Mouse (Mus musculus) heart, adult 9 months (tissue): ENCODE measurements around the gene Ndufc2.
A peak's percentile ranks its signal among the peaks of the same experiment; 100 is the strongest.

Experiments
- DNase-seq, 2 experiments: peaks; one replicate each; pipeline ENCODE4 v3.0.0; 2022; ENCODE audit warnings: low spot score in 2 of 2

The Ndufc2 gene

DNA sequence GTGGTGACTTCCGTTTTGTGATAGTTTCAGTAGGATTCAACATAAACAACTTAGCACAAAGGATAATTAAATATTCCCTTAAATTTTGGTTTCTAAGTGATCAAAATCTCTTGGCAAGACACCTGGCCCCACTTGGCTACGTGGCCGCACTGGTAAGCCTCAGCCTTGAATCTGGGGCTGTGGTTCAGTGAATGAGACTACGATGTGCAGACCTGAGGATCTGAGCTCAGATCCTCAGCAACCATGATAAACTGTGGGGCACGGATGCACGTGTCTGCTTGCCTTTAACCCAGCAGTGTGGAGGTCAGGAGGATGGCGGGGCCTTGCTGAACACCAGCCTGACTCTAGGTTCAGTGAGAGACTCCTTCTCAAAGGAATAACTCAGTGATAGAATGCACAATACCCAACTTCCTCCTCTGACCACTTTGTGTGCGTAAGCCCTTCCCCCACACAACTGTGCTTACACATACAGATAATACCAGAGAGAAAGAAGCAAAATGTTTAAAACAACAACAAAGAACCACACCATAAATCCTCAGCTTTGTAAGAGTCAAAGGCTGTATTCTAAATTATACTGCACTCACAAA is 12.1 kb upstream of the Ndufc2 start:
- DNase-seq: no peak

DNA sequence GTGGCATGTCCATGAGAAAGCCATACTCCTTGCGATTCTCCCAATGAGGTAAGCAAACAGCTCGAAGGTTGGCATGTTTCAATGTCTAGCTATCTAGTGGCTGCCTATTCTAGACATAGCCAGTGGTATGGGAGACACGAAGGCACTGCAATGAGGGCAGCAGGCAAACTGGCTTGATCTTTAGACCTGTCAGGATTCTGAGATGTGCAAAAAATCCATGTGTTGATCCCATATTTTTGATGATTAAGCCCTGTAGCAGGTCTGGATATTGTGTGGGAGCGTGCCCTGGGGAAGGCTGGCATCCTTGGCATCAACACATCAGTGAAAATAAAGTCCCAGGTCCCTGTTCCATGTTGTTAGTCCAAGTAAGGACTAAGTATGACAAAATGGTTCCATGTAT is 11.3 kb upstream of the Ndufc2 start:
- DNase-seq: no peak

DNA sequence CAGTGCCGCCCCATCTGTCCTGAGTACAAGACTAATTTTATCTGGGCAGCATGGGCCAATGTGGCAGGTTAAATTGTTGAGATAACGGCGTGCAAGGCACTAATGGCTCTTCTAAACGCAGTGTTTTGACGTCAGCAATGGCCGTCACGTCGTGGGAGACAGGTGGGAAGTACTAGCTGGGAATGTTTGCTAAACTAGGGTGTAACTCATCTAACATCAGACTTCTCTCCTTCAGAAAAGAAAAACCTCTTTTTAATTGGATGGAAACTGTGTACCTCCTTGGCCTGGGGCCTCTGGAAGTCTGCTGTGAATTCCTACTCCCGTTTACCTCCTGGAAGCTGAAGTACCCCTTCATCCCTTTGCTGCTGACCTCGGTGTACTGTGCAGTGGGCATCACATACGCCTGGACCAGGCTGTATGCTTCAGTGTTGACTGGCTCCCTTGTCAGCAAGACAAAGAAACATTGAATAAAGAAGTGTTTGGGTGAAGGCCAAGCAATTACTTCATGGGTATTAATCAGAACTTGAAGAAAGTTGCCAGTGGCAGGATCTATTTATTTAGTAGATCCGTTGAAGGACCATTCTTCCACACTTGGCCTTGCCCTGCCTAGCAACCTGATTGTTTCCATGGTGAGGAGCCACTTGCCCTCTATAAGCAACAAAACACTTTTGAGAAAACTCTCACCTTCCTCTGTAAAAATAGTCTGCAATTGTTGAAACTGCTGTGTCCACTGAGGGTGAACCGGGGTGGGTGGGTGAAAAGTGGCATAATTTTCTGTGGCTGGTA is 8.3 kb upstream of the Ndufc2 start:
- peak; percentile 9 to 38 for DNase-seq

DNA sequence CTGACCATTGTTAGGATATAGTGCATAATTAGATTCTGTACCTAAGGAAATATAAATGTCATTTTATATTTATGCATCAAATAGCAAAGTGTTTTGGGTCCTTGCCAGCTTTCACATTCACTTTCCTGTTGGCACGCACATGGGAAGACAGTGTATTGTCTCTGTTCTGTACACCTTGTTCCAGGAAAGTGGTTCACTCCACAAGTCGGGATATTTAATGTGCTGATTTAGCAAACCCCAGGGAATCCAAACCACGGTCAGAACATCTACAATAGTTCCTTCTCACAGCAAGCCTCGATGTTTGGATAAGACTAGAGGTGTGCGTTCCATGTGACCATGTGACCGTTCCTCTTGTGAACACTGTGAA is 7.7 kb upstream of the Ndufc2 start:
- DNase-seq: peak; percentile 26 to 34

DNA sequence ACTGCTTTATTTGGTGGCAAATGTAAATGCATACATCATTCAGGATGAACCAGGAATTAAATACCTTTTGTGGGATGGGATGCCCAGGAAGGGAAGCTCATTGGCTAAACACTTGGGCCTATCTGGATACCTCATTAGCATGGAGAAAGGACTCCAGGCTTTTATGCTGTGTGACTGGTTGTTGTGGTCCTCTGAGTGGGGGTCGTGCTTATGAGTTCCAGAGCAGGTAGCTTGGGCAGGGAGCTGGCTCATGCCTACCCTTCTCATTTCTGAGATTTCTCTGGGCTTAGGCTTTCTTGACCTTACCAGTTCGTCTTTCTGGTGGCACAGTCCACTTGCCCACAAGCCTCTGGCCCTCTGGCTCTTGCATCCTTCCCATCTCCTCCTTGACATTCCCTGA is 5.4 kb upstream of the Ndufc2 start:
- DNase-seq: no peak

DNA sequence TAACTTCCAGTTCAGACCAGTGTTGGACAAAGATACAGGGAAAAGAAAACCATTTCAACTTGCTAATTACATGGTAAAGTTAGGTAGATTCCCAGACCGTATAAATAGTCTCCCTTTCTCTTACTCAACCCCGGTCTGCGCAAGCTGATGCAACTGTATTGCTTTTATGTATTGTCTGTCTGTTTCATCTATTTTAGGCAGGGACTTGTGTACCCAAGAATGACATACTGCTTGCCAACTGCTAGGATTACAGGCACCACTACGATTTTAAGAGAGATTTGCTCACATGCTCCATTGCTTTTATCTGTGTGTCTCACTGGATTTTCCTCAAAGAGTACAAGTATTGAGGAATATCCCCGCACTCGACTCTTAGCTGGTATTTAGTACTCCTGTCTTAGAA is 860 bp upstream of the Ndufc2 start:
- DNase-seq: no peak

DNA sequence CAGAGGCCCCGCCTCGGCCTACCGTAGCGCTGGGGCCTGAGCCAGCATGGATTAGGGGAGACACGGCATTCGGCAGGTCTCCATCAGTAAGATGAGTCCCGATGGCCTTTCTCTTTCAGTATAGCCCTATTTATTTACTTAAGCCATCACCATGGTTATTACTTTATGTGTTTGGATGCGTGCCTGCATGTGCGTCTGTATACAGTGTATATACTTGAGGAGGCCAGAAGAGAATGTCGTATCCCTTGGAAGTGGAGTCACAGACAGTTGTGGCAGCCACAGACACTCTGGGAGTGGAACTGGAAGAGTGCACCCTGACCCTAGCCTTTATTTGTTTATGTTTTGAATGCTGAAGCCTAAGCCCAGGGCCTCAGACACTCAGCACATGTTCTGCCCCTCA is 7.3 kb downstream of the Ndufc2 start:
- no peak for DNase-seq

DNA sequence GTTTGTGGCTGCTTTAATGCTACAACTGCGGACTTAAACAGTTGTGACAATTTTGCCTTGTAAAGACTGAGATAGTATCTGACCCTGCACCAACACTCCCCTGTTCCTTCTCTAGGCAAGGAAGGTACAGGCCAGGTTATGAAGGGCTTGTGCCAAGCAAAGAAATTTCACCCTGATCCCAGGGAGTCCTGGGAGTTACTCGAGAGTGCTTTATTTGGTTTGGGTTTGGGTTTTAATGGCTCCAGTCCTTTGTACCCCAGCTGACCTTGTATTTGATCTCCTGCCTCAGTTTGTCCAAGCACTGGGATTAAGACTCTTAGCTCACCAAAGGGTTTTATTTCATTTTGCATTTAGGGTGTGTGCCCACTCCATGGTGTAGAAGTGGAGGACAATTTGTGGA is 11.3 kb downstream of the Ndufc2 start:
- DNase-seq: no peak

DNA sequence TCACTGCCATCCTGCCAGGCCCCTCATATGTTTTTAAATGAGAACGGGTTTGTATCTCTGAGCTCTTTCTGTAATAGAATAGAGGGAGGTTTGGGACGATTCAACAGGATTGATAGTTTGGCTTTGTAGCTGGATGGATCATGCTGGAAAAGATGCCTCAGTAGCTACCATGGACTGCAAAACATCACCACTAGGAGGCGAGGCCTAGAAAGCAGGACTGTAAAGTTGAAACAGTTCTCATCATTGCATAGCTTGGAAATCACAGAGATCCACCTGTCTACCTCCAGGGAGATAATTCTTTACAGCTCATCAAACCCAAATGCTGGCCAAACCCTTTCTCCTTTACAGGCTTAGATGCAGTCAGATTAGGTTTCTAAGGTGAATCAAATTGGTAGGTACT is 11.8 kb downstream of the Ndufc2 start:
- DNase-seq: no peak

DNA sequence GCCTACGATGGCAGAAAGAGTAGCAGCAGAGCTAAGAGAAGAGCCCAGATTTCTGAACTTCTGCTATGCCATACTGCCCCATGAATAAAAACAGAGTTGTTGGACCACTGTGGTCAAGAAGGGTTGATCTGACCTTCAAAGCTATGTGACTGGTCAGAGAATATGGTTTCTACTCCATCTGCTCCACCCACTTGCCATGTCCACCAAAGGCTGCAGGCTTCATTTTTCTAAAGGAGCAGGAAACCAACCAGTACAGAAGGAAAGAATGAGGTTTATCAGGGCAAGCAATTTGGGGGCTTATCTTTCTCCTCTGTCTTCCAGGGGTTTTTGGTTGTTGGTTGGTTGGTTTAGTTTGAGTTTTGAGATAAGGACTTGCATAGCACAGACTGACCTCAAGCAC is 14.2 kb downstream of the Ndufc2 start:
- no peak for DNase-seq

DNA sequence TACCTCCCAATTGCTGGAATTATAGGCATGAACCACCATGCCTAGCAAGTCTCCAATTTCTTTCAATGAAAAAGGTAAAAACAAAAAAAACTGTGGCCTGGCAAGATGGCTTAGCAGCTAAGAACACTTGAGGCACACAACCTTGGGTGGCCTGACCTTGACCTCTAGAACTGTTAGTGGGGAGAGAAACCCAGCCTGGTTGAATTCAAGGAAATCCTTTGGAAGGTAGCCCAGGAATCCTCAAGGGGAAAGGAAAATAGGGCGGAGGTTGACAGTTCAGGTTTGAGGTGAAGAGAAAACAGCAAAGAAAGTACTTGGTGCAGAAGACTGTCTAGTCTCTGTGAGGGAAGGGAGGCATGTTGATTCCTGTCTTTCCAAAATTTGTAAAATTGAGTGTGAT is 14.6 kb downstream of the Ndufc2 start:
- DNase-seq: peak; percentile 67 to 74

DNA sequence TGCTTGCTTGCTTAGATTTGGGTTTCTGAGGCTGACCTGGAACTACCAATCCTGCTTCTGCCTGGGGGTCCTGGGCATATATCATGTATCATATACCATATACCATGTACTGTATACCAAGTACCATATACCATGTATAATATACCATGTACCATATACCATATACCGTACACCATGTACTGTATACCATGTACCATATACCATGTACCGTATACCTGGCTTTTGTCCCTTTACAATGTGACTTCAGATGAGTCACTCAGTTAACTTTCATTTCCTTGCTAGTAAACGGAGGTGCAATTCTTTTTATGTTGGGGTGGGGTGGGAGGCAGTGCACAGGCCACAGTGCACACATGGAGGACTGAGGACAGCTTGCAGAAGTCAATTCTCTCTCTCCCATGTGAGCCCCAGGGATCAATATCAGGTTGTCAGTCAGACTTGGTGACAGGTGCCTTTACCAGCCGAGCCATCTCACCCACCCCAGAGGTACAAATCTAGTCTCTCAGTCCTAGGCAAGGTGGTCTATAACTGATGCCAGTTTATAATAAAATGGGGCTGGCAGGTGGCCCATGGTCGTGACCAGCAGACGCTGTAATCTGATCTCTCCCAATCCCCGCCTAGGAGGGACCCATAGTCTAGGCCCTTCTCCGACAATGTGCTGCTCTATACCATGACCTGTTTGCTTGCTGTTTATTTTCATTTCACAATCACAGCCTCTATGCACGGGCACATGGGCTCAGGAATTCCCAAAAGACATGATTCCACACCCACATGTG is 15.3 kb downstream of the Ndufc2 start:
- DNase-seq: no peak

DNA sequence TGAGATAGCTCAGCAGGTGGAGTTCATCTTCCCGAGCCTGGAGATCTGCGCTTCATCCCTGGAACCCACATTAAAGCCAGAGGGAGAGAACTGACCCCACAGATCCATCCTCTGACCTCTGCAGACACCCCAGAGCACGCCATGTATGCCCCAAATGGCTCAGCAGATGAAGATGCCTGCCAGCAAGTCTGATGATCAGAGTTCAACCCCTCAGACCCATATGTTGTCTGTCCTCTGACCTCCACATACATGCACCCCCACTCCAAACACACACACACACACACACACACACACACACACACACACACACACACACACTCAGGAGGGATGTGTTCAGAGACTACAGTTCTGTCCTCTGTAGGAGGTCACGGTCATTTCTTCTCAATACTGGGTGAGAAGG is 16.7 kb downstream of the Ndufc2 start:
- no peak for DNase-seq

DNA sequence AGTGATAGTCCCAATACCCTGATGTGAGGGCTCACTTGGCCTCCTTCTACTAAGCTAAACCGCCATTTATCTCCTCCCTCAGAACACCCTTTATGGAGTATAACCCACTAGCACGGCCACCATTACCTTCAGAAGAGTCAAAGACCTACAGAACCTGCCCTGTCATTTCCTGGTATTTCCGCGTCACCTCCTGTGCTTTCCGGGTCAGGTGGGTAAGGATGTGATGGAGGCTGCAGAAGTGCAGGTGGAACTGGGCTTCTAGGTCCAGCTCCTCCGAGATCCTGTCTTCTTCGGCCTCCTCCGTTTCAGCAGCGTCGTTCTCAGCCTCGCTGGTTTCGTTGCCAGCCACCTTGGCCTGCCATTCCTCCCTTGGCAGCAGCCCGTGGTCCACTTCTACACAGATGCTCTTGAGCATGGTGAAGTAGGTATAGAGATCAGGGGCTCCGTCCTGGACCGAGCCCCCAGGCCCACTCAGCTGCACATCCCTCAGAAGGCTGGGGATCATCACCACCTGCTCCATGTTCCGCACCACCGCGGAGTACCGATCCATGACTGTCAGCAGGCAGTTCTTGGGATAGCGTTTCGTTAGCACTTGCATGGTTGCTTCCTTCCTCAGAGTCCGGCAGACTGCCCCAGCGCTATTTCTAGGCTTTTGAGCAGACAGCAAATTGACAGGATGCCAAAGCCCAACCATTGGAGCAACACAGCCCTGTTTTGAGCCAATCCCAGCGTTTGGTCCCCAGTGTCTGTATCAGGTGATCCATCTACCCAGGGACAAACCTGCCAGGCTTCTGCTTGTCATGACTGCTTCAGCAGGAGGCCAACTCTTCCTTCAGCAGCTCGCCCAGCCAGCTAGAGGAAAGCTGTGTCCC is 17.3 kb downstream of the Ndufc2 start, which contains the start of gene Thrsp:
Gene Thrsp, minus strand, starts transcription at position 825 of the 872 bp plus-strand sequence.
- peak; percentile 83 to 86 for DNase-seq

DNA sequence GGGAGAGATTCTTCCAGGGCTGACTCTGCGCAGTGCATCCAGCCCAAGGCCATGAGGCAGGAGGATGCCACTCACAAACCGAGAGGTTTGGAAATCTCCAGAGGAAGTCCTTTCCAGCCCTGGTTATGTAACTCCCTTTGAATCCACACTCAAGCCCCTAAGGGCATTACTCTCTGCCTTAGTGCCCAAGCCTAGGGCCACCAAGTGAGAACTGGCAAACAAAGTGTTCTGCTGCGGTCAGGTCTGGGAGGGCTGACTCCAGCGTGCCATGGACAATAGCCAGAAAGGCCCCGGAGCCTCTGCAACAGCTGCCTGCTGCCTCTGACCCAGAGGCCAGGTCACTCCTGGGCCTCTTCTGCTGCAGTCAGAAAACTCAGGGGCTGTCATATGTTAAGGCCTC is 18.9 kb downstream of the Ndufc2 start:
- DNase-seq: peak in 1 of 2 experiments; percentile 37

DNA sequence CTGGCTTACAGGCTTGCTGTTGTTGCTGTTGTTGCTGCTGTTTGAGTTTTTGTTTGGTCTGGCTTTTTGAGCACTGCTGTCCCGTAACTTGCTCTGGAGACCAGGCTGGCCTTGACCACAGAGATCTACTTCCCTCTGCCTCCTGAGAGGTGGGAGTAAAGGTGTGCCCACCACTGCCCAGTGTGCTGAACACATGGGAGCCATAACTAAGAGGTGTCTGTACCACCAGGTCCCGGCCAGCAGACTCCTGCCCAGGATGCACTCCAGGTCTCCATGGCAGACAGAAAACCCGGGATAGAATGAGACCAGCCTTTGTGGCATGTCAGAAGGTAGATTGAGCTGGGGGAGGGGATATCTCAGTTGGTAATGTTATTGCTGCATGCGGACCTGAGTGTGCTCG is 19.4 kb downstream of the Ndufc2 start:
- no peak for DNase-seq

DNA sequence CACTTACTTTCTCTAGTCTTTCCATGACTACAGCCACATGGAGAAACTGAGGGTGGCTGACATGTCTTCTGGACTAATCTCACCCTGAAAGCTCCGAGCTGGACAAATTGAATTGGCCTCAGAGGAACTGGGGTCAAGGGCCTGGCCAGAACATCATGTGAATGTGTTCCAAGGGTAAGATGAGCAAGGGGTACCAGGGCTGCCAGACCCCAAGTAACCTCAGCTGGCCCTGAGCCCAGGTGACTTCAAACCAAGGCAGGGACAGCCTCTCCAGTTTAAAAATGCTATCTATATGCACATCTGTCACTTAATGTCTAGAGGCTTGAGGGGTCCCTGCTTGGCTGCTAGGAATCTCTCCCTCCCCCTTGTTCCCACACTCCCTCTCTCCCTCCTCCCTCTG is 20.6 kb downstream of the Ndufc2 start:
- DNase-seq: no peak

DNA sequence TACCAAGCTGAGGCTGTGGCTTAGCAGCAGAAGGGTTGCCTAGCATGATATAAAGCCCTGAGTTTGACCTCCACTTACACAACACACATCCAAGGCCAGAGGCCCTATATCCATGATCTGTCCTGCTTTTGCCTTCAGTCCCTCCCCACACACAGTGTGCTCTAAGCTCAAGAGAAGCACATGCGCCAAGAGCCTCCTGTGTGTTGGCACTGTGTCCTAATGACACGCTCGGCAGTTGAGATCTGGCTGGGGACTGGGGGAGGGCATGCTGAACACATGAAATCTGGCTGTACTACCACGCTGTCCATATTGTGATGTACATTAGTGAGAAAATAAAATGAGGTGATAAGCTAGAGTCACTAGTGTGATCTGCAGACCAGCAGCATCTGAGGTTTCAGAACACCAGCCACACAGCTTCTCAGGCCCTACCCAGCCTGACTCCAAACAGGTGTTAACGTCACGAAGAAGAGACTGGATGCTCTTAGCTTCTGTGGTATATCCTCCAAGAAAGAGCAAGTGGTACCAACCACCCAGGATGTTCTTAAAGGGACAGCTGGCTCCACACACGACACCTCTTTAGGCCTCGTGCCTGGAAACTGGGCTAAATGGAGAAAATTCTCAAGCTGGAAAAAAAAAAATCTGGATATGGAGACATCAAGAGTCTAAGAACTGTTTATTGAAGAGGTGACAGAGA is 21.3 kb downstream of the Ndufc2 start:
- no peak for DNase-seq

DNA sequence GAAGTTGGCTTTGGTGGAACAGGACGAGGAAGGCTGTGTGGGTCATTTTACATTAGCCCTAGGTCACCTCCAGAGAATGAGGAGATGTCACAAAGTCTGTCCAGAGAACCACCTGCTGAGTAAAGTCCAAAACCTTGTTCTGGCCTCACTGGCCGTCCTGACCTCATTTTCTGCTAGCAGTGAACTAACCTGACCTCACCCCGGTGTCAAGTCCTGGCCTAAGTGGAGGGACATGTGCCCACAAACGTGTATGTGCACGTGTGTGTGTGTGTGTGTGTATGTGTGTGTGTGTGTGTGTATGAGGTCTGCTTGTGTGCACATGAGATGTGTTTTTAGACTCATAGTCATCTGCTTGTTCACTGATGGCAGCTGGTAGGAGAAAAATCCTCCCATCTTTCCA is 24.0 kb downstream of the Ndufc2 start:
- no peak for DNase-seq

DNA sequence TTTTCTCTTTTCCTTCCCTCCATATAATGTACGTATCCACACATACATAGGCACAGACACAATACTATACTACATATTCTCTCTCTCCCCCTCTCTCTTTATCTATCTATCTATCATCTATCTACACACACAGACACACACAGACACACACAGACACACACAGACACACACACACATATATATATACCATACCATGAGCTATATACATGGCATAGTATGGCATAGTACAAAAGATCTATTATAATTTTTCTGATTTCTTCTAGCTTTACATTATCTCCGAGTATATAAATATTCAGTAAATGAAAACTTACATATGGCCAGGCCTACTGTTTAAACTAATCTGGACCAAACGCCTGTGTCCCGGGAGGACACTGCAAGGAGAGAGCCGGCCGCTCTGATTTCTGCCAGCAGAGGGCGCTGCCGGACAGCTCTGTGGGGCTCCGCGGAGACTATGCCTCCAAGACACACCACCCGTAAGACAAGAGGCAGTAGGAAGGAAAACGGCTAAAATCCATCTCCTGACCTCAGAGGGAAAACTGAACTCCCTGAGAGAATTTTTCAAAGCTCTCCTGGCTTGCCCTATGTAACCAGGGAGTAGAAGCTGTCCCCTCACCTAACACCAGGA is 24.9 kb downstream of the Ndufc2 start:
- peak; percentile 66 to 84 for DNase-seq

DNA sequence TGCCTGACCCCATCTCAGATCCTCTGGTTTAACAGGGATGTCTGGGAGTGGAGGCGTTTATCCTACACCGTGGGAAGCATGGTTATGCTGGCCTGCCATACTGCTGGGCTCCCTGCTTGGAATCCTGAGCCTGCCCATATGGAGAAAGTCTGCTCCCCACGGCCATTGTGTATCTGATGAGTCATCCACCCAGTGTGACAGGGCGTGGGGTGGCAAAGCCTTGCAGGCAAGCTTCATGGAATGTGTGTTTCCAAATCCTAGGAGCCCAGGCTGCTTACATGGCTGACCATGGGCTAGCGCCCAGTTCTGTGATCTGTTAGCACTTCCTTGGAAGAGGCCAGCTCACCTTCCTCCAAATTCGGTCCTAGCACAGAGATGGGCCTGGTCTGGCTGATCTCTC is 26.8 kb downstream of the Ndufc2 start:
- no peak for DNase-seq
